Mouse (Mus musculus): ENCODE data around the gene Slc7a8.

The Slc7a8 gene

GRCm38 (mm10) chr14:54736555-54737552 is 44.9 kb downstream of the Slc7a8 start:
- DNase-seq (ENCODE audit: low read depth): no peak

- DNase-seq (ENCODE audit: low read depth): no peak
Observed at GRCm38 (mm10) chr14:54735221-54735620, 46.5 kb downstream of the Slc7a8 start.

- DNase-seq (ENCODE audit: low read depth): no peak
Observed at GRCm38 (mm10) chr14:54734004-54734403, 47.7 kb downstream of the Slc7a8 start.

- DNase-seq (ENCODE audit: low read depth): no peak
Observed at GRCm38 (mm10) chr14:54732206-54732605, 49.5 kb downstream of the Slc7a8 start.

- no peak for DNase-seq (ENCODE audit: low read depth)
Observed at GRCm38 (mm10) chr14:54730305-54730704, 51.4 kb downstream of the Slc7a8 start.

GRCm38 (mm10) chr14:54728823-54729653 is 52.7 kb downstream of the Slc7a8 start:
- DNase-seq (ENCODE audit: low read depth): no peak

GRCm38 (mm10) chr14:54727565-54727964 is 54.2 kb downstream of the Slc7a8 start:
- DNase-seq (ENCODE audit: low read depth): no peak

GRCm38 (mm10) chr14:54724049-54724448 is 57.7 kb downstream of the Slc7a8 start:
- DNase-seq (ENCODE audit: low read depth): no peak

- DNase-seq (ENCODE audit: low read depth): no peak
Observed at GRCm38 (mm10) chr14:54721711-54722110, 60.0 kb downstream of the Slc7a8 start.

GRCm38 (mm10) chr14:54720654-54721350 is 60.9 kb downstream of the Slc7a8 start:
- no peak for DNase-seq (ENCODE audit: low read depth)

GRCm38 (mm10) chr14:54720041-54720440 is 61.7 kb downstream of the Slc7a8 start:
- DNase-seq (ENCODE audit: low read depth): no peak

- no peak for DNase-seq (ENCODE audit: low read depth)
Observed at GRCm38 (mm10) chr14:54715402-54715801, 66.3 kb downstream of the Slc7a8 start.

GRCm38 (mm10) chr14:54714617-54715081 is 67.1 kb downstream of the Slc7a8 start:
- no peak for DNase-seq (ENCODE audit: low read depth)

GRCm38 (mm10) chr14:54714121-54714520 is 67.6 kb downstream of the Slc7a8 start:
- peak; percentile 91 for DNase-seq (ENCODE audit: low read depth)

GRCm38 (mm10) chr14:54712861-54713260 is 68.9 kb downstream of the Slc7a8 start:
- no peak for DNase-seq (ENCODE audit: low read depth)

GRCm38 (mm10) chr14:54712074-54712473 is 69.7 kb downstream of the Slc7a8 start, which contains the start of gene Cebpe:
Gene Cebpe, minus strand, starts transcription at chr14:54712174.
- no peak for DNase-seq (ENCODE audit: low read depth)

- no peak for DNase-seq (ENCODE audit: low read depth)
Observed at GRCm38 (mm10) chr14:54709054-54709453, 72.7 kb downstream of the Slc7a8 start.

GRCm38 (mm10) chr14:54706589-54707320 is 75.0 kb downstream of the Slc7a8 start:
- no peak for DNase-seq (ENCODE audit: low read depth)

- DNase-seq (ENCODE audit: low read depth): peak; percentile 87
Observed at GRCm38 (mm10) chr14:54705844-54706243, 75.9 kb downstream of the Slc7a8 start.

- no peak for DNase-seq (ENCODE audit: low read depth)
Observed at GRCm38 (mm10) chr14:54703207-54703606, 78.5 kb downstream of the Slc7a8 start.

- DNase-seq (ENCODE audit: low read depth): peak; percentile 79
Observed at GRCm38 (mm10) chr14:54701298-54701697, 80.4 kb downstream of the Slc7a8 start.
